Mouse (Mus musculus) B cell, adult 2 months (primary cell): ENCODE measurements around the gene H2afv.
"Not testable (repeated sequence)": the region's sequence is repeated elsewhere in the genome, so short reads cannot be mapped to it uniquely, and the experiment has no call there.

Experiments
- DNase-seq, 2 experiments: peaks; one replicate each; pipeline ENCODE4 v3.0.0; 2022

The H2afv gene

DNA sequence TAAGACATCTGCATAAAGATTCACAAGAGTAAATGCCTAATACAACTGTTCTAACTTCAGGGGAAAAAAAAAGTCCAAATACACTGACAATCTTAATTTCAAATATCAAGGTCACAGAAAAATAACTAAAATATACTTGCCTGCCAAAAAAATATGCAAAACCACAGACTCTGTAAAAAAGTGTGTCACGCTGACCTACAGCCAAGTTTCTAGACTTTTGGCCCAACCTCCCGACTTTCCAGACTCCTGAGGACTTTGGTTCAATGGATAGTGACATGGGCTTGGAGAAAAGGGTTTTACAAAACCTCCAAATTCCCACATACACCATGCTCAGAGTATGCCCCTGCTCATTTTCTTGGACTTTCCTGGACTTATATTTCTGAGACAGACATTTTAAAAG lies 24.3 kb upstream of the H2afv start:
- DNase-seq = no peak

DNA sequence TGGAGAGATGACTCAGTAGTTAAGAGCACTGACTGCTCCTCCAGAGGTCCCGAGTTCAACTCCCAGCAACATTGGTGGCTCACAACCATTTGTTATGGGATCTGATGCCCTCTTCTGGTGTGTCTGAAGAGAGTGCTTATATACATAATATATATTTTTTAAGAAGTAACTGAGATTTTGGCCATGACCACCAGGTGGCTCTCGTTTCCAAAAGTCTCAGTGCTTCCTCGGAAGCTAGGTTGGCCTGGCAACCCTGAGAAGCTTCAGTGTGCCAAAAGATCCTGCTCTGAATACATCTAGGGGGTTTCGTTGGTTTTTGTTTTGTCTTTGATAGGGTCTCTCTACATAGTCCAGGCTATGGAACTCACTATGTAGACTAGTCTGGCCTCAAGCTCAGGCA lies 20.9 kb upstream of the H2afv start:
- DNase-seq = peak; percentile 83 to 85

DNA sequence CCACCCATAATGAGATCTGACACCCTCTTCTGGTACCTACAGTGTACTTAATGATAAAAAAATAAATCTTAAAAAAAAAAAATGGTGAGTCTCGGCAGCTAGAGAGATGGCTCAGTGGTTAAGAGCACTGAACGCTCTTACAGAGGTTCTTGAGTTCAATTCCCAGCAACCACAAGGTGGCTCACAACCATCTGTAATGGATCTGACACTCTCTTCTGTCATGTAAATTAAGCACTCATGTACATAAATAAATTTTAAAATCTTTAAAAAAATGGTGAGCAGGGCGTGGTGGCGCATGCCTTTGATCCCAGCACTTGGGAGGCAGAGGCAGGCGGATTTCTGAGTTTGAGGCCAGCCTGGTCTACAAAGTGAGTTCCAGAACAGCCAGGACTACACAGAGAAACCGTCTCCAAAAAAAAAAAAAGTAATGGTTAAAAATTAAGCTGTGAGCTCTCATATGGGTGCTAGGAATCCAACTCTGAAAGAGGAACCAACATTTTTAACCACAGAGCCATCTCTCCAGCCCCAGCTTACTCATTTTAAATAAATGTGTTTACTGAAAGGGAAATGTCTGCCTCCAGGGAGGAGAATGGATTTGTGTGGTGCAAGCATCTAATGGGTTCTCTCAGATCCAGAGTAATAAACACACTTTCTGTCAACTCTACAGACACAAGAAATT lies 19.1 kb upstream of the H2afv start:
- DNase-seq = no peak

DNA sequence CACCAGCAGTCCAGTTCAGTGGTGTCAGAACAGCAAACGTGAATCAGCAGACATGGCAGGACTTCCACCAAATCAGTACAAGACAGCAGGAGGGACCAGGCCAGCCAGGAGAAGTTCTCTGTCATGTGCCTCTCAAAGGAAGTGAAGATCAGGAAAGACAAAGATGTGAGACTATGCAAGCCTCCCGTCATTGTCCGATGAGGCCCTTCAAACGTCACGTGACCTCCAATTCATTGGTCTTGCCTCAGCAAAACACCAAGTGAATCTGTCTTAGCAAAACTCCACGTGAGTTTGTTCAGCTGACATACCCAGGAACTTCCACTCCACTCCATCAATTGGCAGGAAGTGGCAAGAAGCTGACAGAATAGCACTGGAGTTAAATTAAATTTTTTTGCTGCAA lies 11.8 kb upstream of the H2afv start:
- DNase-seq = no peak

DNA sequence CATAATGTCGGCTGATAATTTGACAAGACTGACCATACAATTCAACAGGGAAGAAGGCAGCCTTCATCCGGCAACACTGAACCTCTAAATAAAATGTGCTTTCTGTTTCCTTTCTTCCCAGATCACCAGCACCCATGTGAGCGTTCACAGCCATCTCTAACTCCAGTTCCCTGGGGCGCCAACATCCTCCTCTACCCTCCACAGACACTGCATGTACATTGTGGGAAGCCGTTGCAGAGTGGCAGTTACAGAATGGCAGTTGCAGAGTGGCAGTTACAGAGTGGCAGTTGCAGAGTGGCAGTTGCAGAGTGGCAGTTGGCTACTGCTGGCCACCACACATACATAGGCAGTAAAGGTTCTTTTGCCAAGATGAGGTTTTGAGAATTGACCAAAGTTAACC lies 3.9 kb upstream of the H2afv start:
- DNase-seq = not testable (repeated sequence)

DNA sequence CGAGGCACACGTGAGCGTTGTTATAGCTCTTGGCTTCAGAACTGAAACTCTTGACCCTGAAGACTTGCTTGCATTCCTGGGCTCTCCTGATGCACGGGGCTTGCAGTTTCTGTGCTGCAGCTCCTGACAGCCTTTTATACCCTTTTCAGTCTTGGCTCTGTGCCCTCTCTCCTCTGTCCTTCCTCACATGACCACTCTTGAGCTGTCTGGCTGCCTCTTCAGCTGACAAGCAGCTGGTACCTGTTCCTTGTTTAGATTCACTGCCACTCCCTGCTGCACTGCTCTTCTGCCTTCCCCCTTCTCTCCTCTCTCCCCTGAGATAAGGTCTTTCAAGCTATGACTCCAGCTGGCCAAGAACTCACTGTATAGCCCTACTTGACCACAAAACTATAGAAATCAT lies 3.2 kb upstream of the H2afv start:
- no peak for DNase-seq

DNA sequence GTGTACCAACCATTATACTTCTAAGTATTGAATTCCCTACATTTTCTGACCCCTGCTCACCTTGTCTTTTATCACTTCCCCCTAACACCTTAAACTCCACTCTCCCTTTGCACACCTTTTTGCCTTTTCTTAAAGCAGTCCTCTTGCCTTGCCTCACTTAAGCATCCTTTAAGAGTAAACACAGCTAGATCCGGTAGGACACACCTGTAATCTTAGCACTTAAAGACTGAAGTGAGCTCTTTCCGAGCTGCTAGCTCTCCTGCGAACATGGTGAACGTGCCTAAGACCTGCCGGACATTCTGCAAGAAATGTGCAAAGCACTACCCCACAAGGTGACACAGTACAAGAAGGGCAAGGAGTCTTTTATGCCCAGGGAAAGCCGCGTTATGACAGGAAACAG lies 1.7 kb upstream of the H2afv start:
- no peak for DNase-seq

DNA sequence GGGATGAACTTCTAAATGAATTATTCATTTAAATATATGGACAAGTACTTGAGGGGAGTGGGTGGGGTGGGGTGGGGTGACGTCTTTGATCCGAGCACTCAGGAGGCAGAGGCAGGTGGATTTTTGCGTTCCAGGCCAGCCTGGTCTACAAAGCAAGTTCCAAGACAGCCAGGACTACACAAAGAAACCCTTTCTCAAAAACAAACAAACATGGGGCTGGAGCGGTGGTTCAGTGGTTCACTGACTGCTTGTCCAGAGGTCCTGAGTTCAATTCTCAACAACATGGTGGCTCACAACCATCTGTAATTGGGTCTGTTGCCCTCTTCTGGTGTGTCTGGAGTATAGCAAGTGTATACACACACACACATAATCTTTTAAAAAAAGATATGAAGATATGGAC lies 1.2 kb upstream of the H2afv start:
- no peak for DNase-seq

DNA sequence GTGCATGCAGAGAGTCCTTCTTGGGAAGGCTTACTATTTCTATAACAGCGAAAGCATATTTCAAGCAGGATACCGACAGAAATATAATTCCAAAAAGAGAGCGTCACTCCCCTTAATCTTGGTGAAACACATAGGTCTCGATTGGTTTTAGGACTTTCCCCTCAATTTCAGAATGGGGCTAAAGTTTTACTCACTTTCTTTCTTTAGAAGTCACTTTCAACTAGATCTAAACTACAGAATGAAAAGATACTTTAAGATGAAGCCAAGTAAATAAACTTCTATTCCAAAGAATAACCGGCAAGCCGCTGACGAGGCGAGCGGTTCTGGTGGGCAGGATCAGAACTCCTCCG lies 541 bp downstream of the H2afv start:
- no peak for DNase-seq

DNA sequence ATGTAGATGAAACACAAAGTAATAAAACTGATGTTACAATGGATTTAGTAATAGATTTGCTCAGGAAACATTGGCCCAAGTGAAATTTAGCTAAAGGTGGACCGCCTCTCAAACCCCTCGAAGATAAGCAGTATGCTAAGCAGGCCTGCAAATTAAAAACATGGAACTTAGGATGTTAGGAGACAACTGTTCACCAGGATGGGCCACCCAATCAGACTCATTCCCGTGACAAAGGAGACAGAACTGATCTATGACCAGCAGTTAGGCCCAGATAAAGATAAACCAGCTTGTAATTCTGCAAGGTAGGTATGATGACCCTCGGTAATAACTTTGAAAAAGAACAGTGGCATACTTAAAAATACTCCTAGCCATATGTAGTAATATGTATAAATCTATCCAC lies 1.1 kb downstream of the H2afv start:
- DNase-seq = no peak

DNA sequence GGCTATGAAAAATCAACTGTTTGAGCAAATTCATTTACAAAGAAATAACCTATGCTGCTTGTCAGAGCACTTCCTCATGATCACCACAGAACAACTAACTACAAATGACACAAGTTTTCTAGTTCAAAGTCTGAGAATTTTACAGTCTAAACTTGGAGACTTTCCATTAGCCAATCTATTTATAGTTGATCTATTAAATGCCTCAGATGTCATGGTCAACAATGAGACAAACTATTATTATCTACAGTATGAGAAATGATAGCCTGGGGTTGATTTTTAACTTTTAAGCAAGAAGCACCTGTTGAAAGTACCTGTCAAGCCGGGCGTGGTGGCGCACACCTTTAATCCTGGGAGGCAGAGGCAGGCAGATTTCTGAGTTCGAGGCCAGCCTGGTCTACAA lies 1.7 kb downstream of the H2afv start:
- DNase-seq = no peak

DNA sequence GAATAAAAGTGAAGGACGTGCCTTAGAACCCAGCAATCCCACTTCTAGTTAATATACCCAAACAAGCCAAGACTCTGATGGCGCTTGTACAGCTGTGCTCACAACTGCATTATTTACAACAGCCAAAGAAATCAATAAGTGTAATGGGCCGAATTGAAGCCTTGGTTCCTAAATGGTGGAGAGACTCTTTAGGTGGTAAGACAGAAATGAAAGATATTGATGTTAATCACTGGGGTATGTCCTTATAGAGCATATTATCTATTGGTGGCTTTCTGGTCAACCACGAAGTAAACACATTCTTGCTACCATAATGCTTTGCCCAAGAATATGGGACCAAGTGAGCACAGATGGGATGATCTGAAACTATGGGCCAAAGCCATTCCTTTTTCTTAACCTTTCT lies 4.1 kb downstream of the H2afv start:
- no peak for DNase-seq

DNA sequence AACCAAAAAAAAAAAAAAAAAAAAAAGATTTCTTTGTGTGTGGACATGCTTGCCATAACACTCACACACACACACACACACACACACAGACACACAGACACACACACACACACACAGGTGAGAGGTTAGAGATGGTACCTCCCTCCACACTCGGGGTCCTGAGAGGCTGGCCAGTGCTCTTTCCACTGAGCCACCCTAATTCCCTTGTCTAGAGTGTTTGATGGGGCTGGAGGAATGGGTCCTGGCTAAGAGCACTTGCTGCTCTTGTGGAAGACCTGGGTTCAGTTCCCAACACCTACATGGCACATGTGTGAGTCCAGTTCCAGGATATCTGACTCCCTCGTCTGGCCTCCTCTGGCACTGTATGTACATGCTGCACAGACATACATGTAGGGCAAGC lies 6.6 kb downstream of the H2afv start:
- no peak for DNase-seq

DNA sequence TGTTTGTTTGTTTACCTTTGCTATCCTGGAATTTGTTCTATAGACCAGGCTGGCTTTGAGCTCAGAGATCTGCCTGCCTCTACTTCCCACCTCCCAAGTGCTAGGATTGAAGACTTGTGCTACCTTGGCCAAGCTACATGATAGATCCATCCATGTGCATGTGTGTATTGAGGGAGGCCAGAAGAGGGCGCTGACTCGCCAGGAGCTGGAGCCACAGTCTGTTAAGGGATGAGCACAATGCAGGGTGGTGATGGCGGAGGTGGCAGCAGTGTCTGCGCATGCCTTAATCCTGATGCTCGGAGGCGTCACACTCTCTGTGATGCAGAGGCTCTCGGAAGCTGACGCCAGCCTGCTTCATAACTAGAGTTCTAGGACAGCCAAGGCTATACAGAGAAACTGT lies 7.8 kb downstream of the H2afv start:
- DNase-seq = peak; percentile 75 to 76

DNA sequence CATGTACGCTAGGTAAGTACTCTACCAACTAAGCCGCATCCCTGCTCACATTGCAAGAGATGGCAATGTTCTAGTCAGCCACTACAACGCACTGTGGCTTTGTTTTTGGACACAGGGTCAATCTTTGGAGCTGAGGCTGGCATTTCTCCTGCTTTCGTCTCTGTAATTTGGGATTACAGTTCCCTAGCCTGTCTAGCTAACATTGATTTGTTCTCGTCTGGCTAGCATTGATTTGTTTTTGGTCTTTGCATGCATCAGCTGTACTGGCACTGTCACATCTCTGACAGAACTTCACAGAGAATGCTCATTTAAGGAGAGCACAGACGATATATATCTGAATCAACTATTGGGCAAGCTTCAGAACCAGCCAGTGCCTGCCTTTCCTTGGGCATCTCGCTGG lies 14.1 kb downstream of the H2afv start:
- no peak for DNase-seq

DNA sequence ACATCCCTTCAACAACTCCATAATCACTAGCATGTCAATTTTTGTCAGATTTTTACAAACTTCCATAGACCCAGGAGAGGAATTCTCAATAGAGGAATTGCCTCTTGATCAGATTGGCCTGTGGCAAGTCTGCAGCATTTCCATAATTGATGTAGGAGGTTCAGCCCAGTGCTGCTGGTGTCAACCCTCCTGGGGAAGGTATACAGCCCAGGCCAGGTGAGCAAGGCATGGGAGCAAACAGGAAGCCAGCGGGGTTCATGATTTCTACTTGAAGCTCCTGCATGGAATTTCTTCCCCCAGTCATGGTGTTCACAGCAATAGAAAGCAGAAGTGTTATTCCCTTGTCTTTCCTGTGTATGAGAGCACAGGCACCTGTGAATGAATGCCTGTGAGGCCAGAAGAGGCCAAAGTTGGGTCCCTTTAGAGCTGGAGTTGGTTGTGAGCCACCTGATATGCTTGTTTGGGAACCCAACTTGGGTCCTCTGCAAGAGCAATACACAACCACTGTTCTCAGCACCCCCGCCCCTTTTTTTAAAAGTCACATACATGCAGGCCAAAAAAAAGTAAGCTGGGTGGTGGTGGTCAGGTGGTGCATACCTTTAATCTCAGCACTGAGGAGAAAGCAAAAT lies 23.4 kb downstream of the H2afv start:
- DNase-seq = no peak

DNA sequence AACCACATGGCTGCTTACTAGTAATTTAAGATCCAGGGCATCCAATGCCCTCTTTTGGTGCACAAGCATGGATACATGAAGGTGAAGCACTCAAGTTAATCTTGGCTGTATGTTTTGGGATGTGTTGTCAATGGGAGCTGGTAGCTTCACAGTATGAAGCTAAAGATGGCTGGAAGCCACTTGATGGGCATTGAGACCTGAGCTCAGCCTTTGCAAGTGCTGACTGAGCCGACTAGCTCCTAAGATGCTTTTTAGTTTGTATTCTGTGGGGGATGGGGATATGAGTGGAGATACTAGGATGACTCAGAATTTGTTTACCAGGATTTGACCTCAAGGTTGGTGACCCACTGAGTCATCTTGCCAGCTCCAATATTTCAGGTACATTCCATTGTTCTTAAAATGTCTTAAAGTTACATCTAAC lies 23.9 kb downstream of the H2afv start:
- no peak for DNase-seq

DNA sequence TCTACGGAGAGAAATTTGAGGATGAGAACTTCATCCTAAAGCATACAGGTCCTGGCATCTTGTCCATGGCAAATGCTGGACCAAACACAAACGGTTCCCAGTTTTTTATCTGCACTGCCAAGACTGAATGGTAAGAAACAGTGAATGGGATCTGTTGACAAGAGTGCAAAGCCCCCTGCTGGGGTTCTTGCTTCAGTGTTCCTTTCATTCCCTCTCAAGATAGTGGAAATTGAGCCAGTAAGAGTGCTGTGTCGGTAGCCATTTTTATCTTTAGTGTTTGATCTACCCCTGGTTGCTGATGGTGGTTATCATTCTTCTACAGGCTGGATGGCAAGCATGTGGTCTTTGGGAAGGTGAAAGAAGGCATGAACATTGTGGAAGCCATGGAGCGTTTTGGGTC lies 25.1 kb downstream of the H2afv start:
- not testable (repeated sequence) for DNase-seq

DNA sequence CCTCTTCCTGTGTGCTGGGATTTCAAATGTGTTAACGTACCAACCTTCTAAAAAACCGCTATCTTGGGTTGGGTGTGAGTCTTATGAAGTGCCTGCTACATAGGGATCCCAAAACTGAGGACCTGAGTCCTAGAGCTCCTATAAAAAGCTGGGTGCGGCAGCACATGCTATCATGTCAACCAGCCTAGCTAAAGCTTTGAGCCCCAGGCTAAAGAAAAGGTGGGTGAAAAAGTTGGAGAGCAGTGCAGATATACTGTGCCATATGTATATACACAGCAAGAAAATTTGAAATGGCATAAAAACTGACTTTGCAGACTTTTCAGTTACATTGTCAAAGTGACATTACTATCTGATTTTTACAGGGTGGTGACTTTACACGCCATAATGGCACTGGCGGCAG lies 25.5 kb downstream of the H2afv start:
- DNase-seq = no peak

DNA sequence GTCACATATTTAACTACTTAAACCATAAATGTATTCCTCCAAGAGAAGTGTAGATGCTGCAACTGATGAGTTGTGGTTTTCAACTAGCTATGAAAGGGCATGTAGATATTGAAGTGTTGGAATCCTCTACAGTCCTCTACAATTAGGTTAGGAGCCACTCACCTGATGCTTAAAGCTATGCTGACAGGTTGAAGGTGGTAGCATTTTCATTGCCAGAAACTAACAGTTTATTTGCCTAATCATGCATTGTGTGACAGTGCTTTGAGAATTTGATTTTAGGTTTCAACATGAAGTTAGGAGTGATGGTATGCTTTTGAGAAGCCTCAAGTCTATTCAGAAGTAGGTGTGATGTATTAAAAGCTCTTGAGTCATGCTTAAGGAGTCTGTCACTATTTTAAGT lies 26.8 kb downstream of the H2afv start:
- no peak for DNase-seq

DNA sequence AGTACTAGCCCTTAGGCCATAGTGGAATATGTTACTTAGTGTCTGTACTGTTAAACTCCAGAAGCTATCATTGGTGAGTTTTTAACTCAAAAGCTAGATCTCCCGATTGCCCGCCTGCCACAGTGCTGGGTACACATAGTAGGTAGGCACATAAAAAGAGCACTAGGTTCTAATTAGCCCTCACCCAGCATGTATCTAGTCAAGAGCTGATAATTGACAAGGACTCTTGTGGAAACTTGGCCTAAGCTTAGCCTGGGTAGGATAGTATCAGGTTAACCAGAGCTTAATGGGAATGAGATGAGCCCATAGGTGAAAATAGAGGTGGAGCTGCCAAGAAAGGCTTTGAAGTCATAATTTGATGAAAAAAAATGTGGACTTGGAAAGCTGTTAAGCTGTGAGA lies 27.2 kb downstream of the H2afv start:
- DNase-seq = no peak

DNA sequence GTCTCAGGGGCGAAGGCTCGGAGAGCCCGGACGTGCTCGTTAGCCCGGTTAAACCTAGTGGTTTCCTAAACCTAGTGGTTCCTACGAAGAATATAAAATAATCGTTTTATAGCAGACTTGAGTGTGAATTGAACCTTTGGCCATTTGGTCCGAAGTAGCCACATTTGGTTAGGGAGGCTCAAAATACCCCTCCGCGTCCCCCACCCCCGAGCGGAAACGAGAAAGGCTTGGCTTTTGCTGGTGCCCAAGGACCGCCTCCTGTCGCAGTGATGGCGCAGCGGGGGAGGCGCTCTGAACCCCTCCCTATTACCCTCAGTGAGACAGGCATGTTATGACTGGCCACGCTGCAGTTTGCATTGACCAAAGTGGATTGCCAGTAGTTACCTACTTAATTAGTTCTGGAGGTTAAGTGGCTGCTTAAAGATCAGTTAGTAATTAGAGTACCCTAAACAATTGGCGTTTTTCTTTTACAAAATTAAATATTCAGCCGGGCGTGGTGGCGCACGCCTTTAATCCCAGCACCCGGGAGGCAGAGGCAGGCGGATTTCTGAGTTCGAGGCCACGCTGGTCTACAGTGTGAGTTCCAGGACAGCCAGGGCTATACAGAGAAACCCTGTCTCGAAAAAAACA lies 27.7 kb downstream of the H2afv start:
- peak; percentile 86 to 89 for DNase-seq

DNA sequence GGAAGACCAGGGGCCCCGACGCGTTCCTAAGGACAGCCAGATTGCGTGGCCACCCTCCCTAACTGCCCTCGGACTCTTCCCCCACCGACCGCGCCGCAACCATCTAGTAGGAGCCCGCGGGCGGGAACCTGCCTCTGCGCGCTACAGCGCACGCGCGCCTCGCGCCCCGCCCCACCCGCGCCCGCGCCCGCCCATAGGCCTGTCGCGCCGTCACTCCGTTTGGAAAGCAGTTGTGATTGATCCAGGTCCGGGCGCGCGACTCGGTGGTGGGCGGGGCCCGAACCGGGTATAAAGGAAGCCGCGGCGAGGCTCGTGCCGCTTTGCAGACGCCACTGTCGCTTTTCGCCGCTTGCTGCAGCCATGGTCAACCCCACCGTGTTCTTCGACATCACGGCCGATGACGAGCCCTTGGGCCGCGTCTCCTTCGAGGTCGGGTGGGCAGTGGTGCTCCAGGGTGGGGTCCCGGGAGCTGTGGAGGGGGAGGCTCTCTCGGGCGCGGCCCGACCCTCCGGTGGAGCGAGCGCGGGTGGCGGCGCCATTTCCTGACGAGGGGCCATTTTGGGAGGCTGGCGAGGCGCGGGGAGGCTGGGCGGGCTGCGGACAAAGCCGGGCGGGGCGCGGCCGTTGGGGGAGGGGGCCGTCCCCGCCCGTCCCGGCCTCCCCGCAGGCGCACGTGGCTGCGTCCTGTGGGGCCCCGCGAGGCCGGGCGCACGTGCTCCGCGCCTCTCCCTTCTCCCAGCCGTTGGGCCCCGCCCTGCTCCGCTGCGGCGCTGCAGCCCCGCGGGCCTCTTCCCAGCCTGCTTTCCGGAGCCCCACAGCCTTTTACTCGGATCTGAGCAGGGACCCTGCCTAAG lies 28.5 kb downstream of the H2afv start:
- DNase-seq = peak; percentile 100
